Mouse (Mus musculus) brain, embryonic 14.5 days (tissue): ENCODE measurements around the gene Gstp2.

Source experiments
- CTCF ChIP-seq: fragments of 200-500 bp; IDR thresholded peaks from 2 replicates; pipeline ENCODE4 v1.5.1; 2012; ENCODE audit warnings: inconsistent platforms, mild to moderate bottlenecking, moderate library complexity, borderline replicate concordance; ENCODE audit not compliant: insufficient read depth, insufficient read length; ENCODE audit errors: extremely low read depth
- POLR2A ChIP-seq: fragments of 200-500 bp; IDR thresholded peaks from 2 replicates; pipeline ENCODE4 v1.6.1; 2012; ENCODE audit warnings: mild to moderate bottlenecking, inconsistent platforms, borderline replicate concordance; ENCODE audit not compliant: poor library complexity, insufficient read depth, insufficient read length, severe bottlenecking; ENCODE audit errors: extremely low read depth

GRCm38 (mm10) chr19:4083826-4084225, 38.0 kb upstream of the Gstp2 start:
- TF ChIP-seq CTCF (peak; percentile 14; the same call in 1 of the 2 replicates), POLR2A (no peak)
